Mouse (Mus musculus) adrenal gland, adult 2 months (tissue): Measurements from ENCODE around the gene Snd1. TPM values are rescaled to one million over a fixed set of nuclear protein-coding genes. Genes with fewer than 3 reads are reported as not detected.

ENCODE experiments used
- DNase-seq: peaks from one replicate; pipeline ENCODE4 v3.0.0; 2021
- polyA plus RNA-seq: library from polyadenylated mRNA; depleted of rRNA; stranded (reverse); fragments of >200 nt; gene quantifications from 2 replicates; pipeline ENCODE4 v1.2.3, GENCODE M21; 2012
- total RNA-seq, 2 experiments: library from RNA; stranded (reverse); gene quantifications; 2 replicates each; pipeline ENCODE4 v1.2.3; 2021

Gene Snd1
- total and polyA plus RNA-seq, 3 experiments: 127 to 155 (median 145) TPM

DNA sequence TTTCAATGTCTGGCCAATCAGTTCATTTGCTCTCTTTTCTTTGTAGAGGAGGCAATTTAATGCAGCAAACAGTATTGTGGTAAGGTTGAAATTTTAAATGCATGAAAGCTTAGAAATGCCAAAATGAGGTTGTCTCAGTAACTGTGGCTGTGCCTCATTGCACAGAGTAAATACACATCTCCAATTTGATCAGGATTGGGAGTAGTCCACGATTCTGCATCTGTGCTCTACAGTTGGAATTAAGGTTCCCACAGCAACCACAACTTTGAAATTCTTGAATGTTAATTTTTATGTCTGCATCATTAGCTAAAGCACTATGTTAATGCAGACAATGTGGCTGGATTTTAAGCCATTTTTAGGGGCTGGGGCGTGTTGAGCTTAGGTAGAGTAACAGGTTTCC lies 72.0 kb downstream of the Snd1 start:
- no peak for DNase-seq

GRCm38 (mm10) chr6:28549374-28549773 lies 74.4 kb downstream of the Snd1 start:
- no peak for DNase-seq

DNA sequence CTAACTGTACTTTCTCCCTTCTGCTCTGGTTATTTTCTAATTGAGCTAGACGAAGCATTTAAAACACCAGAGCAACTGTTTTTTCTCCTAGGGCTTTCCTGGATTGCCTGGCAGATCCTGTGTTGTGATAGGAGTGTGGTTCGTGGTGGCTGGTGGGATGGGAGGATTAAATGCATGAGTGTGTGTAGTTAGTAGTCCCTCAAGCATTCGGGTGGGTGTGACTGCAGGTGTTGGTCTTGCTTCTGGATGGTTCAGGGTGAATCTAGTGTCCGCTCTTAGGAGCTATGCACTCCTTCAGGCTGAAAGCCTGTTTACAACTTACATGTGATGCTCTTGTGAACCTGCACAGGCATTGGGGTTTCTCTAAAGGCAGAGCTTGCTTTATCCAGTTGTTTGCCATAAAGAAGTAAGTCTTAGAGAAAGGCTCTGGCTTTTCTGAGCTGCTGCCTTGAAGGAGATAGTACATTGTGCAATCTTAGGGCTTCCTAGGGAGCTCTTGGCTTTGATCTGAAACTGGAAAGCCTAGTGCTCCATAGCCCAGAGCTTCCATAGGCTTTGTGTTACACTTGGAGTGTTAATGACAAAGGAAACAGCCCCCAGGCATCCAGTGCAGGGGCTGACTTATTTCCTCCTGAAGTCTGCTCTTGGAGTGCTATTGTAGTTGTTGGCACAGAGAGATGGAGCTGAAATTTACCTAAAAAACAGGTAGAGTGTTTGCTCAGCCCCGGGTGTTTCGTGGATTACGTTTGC lies 75.5 kb downstream of the Snd1 start:
- no peak for DNase-seq

- no peak for DNase-seq
These were observed 79.5 kb downstream of the Snd1 start for GRCm38 (mm10) chr6:28554470-28554869.

DNA sequence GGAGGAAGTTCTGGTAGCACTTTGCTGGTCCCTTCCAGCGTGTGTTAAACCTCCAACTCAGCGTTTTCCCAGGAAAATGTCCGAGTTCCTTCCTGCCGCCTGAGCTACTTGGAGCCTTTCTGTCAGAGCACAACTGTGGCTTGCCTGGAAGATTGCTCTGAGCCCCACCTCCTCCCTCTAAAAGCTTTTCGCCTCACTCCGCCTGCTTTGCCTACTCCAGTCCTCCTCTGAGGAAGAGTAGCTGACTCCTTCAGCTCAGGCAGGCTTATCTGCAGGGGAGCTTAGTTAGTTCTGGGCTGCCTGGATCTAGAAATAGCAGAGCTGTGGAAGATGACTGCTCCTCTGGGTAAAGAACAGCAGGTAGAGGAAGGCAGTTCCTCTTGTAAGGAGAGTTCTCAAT lies 80.1 kb downstream of the Snd1 start:
- DNase-seq: no peak

DNA sequence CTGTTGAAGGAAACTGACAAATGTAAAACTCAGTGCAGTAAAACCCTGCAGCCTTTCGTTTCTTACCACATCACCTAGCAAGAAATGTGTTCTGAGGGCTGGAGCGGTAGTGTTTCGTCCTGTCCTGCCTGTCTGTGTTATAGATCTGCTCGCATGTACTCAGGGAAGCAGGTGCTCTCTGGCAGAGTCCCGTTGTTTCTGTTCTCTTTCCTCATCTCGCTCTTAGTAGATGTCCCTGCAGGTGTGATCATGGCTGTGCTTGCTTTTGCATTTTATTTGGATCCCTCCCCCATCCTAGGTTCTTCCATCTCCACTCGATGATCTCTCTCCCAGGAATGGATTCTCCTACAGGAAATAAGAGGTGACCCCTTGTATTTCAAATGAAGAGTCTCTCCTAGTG lies 80.5 kb downstream of the Snd1 start:
- no peak for DNase-seq

- DNase-seq: no peak
These were observed 82.8 kb downstream of the Snd1 start for GRCm38 (mm10) chr6:28557728-28558127.

GRCm38 (mm10) chr6:28559419-28559818 lies 84.5 kb downstream of the Snd1 start:
- no peak for DNase-seq

DNA sequence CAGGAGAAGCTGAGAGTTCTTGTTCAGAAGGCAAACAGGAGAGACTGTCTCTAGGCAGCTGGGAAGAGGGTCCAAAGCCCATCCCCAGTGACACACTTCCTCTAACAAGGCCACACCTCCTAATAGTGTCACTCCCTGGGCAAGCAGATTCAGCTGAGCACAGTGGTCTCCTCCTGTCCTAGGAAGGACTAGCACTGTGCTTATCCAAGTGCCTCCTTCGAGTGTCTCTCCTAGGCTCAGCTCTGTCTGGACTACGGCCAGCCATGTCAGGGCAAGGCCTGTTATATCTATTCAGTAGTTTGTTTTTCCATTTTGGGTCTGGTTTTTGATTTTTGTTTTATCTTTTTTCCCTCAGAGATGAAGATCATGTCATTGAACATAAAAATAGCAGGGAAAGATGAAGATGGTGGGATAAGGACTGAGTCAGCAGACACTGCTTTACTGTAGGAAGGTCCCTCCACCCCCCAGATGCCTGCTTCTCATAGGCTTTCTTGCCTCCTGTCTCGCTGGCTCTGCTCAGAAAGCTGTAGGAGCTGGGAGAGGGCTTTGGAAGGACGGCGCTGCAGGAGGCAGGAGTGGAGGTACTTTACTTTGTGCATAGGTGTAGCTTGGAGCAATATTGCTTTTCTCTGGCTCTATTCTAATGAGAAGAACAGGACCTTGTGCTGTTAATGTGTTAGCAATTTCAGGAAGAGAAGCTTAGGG lies 86.5 kb downstream of the Snd1 start:
- DNase-seq: no peak

DNA sequence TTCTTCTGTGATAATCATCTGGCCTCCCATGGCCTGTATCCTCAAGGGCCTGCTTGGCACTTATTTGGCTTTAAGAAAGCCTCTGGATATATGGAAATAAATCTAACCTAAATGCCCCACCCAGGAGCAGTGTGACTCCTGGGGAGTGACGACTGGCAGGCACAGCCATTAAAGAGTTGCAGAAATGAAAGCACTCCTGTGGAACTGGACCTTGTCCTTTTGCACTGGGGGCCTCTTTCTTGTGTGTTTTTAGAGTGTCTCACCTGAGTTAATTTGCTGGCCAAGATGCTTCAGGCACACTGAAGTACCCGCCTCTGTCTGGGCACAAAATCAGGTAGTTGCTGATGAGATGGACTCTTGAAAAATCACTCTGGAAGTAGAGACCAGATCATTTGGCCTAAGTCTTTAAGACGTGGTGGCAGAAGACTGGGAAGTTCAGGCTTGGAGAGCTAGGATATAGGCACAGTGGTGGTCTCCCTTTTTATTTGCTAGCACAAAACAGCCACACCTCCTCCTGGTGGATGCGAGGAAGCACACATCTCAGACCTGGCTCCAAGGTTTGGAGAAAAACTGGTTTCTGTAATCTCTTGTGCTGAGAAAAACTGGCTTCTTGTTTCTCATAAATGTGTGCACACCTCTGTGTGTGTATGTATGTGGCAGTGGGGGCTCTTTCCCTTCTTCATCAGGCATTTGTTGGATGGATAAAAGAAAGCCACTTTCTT lies 87.5 kb downstream of the Snd1 start:
- DNase-seq: no peak

GRCm38 (mm10) chr6:28567978-28568377 lies 93.0 kb downstream of the Snd1 start:
- DNase-seq: no peak

DNA sequence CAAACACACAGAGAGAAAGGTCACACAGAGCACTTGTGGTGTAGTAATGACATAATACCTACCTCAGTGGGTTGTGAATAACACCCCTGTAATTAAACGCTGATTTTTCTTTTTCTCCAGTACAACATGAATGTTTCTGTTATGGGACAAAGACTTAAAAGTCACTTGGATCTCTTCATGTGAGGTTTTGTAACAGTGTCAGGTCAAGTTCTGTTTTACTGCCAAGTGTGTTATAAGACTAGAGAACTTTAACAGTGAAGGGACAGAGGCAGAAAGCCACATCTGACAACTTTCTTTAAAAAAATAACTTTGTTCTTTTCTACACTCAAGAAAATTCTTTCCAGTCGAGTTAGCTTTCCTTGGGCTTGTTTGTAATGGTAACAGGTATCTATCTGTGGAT lies 97.0 kb downstream of the Snd1 start:
- DNase-seq: no peak

DNA sequence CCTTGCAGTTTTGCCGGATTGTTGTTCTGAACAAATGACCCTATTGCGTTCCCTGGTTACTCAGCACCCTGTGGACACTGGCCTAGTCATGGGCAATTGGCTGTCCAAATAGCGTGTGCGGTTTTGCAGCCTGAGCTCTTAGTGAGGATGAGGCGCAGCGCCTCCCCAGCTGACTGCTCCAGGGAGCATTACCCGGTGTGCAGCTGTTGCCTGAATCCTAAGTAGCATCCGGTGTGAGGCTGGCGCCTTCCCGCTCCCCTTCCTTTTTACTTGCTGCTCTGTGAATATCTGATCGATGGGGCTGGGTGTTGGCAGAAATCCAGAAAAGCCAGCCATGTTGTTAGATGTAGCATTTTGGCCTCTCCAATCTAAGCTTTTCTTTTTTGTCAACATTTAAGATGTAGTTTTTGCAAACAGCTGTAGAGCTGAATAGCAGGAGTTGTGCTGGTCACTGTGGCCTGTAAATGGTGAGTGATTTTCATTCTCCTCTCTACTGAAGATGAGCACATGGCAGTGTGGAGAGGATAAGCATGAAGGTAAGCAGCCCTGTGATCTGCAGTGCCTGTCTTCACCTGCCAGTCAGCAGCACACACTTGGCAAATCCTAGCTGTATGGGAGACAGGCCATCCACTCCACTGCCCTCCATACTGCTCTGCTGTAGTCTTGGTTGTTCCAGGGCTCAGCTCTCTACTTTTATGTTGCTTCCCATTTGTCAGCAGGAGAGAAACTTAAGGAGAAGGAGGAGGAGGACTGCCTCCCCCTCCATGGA lies 98.2 kb downstream of the Snd1 start:
- no peak for DNase-seq

GRCm38 (mm10) chr6:28576356-28577264 lies 101.7 kb downstream of the Snd1 start:
- DNase-seq: no peak

- DNase-seq: no peak
These were observed 107.9 kb downstream of the Snd1 start for GRCm38 (mm10) chr6:28582847-28583246.

GRCm38 (mm10) chr6:28583399-28583798 lies 108.5 kb downstream of the Snd1 start:
- no peak for DNase-seq

DNA sequence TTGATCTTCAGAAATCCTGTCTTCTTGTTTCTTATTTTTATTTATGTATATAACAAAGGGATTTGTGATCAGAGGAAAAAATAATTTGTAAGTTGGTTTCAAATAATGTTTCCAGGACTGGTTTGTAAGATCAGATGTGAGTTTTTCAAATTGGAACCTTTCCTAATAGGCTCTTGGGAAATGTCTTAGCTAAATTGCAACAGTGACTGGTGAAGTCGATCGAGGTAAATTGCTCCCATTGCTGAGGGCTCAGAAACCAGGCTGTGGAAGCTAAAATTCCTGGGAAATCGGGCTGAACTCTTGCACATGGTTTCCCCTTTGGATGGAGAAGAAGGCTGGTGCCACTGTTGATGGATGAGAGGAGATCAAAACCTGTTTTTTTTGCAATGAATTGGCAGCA lies 111.9 kb downstream of the Snd1 start:
- no peak for DNase-seq

DNA sequence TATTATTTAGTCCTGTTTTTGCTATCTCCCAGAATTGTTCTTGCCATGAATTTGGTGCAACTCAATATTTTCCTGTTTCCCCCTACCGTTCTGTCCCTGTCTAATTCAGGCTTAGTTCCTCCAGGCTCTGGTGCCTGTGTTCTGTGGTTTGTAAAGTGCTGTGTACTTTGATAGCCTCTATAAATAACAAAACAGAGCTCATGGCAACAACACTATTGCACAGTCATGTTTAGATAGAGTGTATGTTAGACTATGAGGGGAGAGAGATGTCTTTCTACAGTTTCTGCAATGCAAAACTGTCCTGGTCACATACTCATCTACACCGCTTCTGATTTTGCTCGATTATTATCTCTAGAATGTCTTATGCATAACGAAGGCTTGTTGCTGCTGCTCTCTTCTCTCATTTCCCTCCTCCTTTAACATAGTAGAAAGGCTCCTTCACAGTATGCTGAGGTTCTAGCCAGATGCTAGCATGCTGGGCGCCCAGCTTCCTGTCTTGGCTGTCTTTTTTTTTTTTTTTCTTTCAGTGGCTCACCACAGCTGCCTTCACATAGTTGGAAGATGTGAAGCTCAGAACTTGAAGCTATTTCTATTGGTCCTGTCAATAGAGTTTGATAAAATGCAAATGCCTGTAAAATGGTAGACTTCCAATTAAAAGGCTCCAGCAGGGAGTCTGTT lies 113.7 kb downstream of the Snd1 start:
- DNase-seq: no peak

DNA sequence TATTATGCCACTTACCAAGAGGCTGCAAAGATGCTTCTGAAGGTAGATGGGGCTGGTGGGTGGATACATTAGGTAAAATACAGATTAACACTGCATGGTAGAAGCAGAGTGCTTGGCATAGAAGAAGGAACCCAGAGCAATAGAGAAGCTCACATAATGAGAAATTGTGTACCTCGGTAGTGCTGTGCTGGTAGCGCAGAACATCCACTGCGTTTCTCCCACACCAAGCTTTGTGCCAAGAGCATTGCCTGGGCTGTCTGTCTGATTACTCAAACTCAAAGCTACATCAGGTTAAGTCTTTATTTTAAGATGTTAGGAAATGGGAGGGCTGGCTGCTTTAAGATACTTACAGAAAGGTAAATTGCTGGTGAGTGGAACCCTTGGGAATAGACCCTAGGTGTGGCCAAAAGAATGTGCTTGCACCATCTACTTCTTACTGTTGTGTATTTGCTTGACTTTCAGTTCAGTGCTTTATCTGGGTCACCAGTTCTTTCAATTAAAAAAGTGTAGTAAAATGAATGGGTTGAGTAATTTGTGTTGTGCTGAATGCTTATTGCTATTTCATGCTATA lies 117.5 kb downstream of the Snd1 start:
- no peak for DNase-seq

DNA sequence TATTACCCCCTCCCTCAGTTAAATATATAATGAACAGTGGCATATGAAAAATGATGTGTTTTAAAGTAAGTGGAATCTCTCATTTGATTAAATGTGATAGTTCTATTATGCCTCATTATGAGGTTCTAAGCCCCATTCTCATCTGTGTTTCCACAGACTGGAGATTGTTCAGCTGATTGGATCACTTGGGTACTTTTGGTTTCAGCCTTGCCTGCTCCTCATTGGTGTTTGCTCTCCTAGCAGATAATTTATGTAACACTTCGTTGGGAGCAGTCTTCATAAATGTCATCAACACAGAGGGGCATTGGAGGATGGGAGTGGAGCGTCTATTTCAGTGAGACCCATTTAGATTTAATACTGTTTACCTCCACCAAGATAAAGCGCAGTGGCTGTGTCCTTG lies 118.8 kb downstream of the Snd1 start:
- no peak for DNase-seq
